Mouse (Mus musculus) cortical plate, adult 2 months (tissue): ENCODE results near the gene Tbc1d9b. TPM values are rescaled to one million over a fixed set of nuclear protein-coding genes. Genes with fewer than 3 reads are reported as not detected.

Experiments used
- H3K27ac ChIP-seq: fragments of 200-500 bp; 2 replicates; pipeline ENCODE4 v1.5.1; 2012; ENCODE audit warnings: low read length, control low read depth, inconsistent platforms; ENCODE audit not compliant: insufficient read depth
- H3K4me1 ChIP-seq: fragments of 200-500 bp; 2 replicates; pipeline ENCODE4 v1.6.1; 2011; ENCODE audit warnings: low read length; ENCODE audit not compliant: control insufficient read depth, insufficient read depth
- H3K4me3 ChIP-seq: fragments of 200-500 bp; 2 replicates; pipeline ENCODE4 v1.5.1; 2011; ENCODE audit warnings: mild to moderate bottlenecking, low read length, control low read depth; ENCODE audit not compliant: insufficient read depth
- CTCF ChIP-seq: fragments of 200-500 bp; IDR thresholded peaks from 2 replicates; pipeline ENCODE4 v1.5.1; 2011; ENCODE audit warnings: mild to moderate bottlenecking, control low read depth, low read length; ENCODE audit not compliant: insufficient read depth; ENCODE audit errors: extremely low read depth
- POLR2A ChIP-seq: fragments of 200-500 bp; IDR thresholded peaks from 2 replicates; pipeline ENCODE4 v1.6.1; 2011; ENCODE audit warnings: mild to moderate bottlenecking, low read length, control low read depth; ENCODE audit not compliant: insufficient read depth; ENCODE audit errors: extremely low read depth
- polyA plus RNA-seq: library from polyadenylated mRNA; depleted of rRNA; stranded (reverse); fragments of >200 nt; gene quantifications from 2 replicates; pipeline ENCODE4 v1.2.3, GENCODE M21; 2012

The Tbc1d9b gene
- polyA plus RNA-seq, 1 experiment = 188 TPM

DNA sequence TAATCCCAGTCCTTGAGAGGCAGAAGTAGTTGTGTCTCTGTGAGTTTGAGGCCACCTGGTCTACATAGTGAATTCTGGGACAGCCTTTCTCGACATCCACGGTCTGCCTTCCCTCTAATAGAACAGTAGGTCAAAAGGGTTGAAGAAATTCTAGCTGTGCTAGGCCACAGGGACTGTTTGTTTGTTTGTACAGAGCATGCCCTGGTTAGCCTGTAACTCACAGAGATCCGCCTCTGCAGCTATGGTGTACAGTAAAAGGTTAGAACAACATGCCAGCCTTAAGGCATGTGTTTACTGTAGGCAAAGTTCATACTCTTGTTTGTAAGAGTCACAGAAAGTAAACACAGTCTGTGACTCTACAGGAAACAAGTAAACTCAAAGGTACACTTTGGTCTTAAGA, 53.6 kb downstream of the Tbc1d9b start:
- Histone ChIP-seq H3K4me3 (no peak overlapping the region), H3K4me1 (no peaks in the 10 kb centered on the region), H3K27ac (no peak overlapping the region)
- TF ChIP-seq CTCF (no peak), POLR2A (no peak)

DNA sequence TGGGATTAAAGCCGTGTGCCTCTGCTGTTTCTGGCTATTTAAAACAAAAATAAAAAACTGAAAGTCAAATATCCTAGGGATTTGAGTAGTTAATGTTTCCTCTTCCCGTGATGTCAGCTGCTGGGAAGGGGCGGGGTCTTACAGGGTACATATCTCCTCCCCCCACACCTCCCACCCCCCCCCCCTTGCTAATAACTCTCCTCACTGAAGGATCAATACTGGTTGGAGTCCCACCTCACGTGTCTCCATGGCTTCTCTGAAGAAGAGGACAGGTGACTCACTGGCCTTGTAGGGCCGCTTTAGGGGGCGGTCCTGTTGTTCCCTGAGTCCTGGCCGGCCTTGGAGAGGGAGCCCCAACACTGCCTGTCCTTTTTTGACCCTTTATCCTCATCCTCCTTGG, 57.5 kb downstream of the Tbc1d9b start:
- no peak for TF ChIP-seq POLR2A
- no peak for TF ChIP-seq CTCF
- H3K4me1 ChIP-seq = no peaks in the 10 kb centered on the region
- no peak overlapping the region for H3K27ac ChIP-seq

DNA sequence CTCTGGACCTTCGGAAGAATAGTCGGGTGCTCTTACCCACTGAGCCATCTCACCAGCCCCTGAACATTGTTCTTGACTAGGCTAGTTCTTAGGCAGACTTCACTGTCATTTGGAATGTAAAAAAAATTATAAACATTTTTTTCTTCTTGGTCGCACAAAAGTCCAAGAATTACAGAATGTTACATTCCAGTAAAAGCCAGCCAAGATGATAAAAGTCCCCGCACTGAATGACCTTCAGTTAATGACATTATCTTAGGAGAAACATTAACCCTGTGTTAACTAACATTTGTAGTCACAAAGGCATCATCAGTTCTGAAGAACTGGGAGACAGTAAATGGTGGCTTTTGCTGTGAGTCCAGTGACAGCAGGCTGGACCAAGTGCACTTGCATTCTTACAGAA, 59.2 kb downstream of the Tbc1d9b start:
- Histone ChIP-seq H3K4me1 (no peaks in the 10 kb centered on the region), H3K27ac (no peak overlapping the region), H3K4me3 (no peak overlapping the region)
- no peak for TF ChIP-seq CTCF

More for the DNA sequence above, 57.5 kb downstream of the Tbc1d9b start:
- H3K4me3 ChIP-seq = no peak overlapping the region

DNA sequence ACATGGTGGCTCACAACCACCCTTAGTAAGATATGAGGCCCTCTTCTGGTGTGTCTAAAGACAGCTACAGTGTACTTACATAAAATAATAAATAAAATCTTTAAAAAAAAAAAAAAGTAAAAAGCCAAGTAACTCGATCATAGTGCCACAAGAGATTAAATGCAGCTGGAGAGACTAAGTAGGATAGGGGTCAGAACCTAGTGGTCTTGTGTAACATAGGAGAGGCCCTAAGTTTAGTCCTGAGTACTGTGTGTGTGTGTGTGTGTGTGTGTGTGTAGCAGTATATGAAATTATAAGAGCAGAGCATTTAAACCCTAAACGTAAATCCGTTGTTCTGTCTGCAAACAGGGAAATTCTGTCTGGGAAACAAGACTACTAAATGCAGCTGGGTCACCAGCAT, 61.1 kb downstream of the Tbc1d9b start:
- Histone ChIP-seq H3K27ac (no peak overlapping the region), H3K4me3 (no peak overlapping the region), H3K4me1 (no peaks in the 10 kb centered on the region)
- no peak for TF ChIP-seq CTCF
- no peak for TF ChIP-seq POLR2A

DNA sequence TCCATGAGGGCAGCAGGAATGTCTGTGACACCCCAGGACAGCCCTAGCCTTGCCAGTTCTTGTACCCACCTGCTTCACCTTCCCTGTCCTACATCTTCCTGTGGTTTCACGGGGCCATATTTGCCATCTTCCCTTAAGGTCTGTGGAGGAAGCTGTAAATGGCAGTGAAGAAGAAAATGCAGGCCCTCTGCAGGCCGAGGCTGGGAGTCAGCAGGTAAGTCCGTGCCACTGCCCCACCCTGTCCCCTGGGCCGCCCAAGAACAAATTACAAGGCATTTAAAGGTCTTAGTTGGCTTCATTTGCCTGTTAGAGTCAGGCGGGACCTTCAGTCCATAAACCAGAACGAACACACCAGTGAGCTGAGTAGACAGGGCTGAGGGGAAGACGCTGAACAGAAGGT, 62.9 kb downstream of the Tbc1d9b start:
- Histone ChIP-seq H3K4me3 (no peak overlapping the region), H3K27ac (no peak overlapping the region), H3K4me1 (no peaks in the 10 kb centered on the region)
- TF ChIP-seq POLR2A = no peak
- no peak for TF ChIP-seq CTCF

DNA sequence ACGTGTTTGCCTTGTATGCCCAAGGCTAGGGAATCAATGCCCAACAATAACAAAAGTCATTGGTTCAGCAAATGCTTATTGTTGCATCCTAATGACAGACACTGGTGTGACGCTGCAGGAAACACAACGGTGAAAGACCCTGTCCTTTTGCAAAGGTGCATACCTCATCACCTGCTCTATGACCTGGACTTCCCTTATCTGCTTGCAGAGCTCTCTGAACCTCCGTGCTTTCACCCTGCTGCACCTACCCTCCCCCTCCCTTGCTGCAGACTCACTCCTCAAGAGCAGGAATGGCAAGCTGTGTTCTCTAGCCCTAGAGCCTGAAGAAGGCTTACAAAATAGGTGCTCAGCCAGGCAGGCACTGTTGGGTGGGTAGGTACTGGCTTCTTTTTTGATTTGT, 63.6 kb downstream of the Tbc1d9b start:
- Histone ChIP-seq H3K27ac (no peak overlapping the region), H3K4me1 (no peaks in the 10 kb centered on the region), H3K4me3 (no peak overlapping the region)
- TF ChIP-seq POLR2A (no peak), CTCF (no peak)

DNA sequence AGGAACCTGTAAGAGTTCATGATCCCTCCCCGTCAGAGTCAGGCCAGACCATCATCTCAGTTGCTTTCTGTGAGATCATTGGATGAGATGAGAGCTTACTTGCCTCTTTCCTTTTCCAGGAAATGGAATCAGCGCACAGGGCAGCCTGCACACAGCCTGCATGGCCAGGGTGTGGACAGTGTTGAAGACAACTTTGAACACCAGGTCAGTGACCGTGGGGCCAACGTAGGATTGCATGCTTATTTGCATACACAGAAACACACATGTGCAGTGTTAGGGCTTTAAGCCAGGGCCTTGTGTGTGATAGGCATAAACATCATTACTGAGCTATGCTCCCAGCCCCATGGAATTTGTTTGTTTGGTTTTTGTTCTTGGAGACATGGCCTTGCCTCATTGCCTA, 66.3 kb downstream of the Tbc1d9b start:
- Histone ChIP-seq H3K4me3 (no peak overlapping the region), H3K27ac (no peak overlapping the region), H3K4me1 (no peaks in the 10 kb centered on the region)
- TF ChIP-seq POLR2A = no peak
- TF ChIP-seq CTCF = no peak

DNA sequence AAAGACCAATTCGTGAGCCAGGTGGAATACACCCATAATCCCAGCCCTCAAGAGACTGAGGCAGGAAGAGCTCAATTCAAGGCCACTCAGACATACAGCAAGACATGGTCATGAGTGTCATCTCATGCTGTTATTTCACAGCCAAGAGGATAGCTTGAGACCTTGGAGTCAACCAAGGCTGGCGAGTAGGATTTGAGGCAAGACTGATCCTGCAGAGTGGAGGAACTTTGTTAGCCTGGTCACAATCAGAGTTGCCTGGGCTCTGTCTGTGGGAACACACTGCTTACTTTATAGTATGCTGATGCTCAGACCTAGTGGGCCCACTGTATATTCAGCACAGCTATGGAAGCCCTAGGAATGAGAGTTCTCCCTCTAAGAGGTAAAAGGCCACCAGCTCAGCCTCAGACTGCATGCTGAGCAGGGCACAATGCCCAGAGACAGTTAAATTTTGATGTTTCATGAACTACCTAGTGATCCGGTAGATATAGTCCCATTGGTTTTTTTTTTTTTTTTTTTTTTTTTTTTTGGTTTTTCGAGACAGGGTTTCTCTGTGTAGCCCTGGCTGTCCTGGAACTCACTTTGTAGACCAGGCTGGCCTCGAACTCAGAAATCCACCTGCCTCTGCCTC, 67.1 kb downstream of the Tbc1d9b start:
- no peak overlapping the region for H3K27ac ChIP-seq
- TF ChIP-seq POLR2A (peak; percentile 36; the same call in 1 of the 2 replicates), CTCF (no peak)
- H3K4me3 ChIP-seq = no peak overlapping the region
- no peaks in the 10 kb centered on the region for H3K4me1 ChIP-seq

DNA sequence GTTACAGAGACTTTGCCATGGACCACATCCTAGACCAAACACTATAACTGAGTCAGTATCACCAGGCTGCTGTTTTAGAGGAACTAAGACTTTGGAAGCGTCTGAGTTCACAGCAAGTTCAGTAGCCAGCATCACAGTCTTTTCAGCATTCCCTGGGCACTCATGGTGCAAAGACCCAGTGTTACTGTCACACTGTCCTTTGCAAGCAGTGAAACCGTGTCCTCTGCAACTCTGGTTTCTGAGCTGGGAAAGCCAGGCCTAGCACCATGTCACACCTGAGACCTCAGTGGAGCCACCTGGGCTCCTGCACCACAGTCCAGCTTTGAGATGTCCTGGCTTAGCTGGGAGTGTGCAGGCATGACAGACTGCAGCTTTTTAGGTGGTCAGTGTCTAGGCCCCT, 67.7 kb downstream of the Tbc1d9b start:
- Histone ChIP-seq H3K27ac (no peak overlapping the region), H3K4me1 (no peaks in the 10 kb centered on the region), H3K4me3 (no peak overlapping the region)
- TF ChIP-seq POLR2A (peak; percentile 43; the same call in 1 of the 2 replicates), CTCF (no peak)

DNA sequence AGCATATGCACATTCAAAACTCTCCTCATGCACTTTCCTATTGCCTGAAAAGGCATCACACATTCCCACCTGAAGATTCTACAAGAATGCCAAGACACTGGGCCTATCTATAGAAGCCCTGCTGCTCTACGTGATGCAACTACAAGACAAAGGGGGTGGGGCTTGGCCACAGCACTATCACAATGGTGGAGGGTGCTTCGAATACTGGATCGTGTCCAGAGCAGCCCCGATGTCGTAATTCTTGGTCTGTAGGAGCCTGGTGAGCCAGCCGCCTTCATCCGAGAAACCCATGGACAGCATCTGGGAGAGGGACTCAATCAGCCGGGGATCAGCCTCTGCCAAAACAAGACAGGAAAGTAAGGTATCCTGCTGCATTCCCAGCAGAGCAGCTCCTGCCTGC, 69.4 kb downstream of the Tbc1d9b start:
- H3K4me1 ChIP-seq = no peaks in the 10 kb centered on the region
- no peak for TF ChIP-seq CTCF
- TF ChIP-seq POLR2A = no peak
- H3K4me3 ChIP-seq = no peak overlapping the region
- H3K27ac ChIP-seq = no peak overlapping the region
